Mouse (Mus musculus) embryonic fibroblast, embryonic 13.5 days (primary cell): Measurements from ENCODE around the gene Cdk9.

Experiments
- CTCF ChIP-seq: IDR thresholded peaks from 2 replicates; pipeline ENCODE4 v1.5.1; 2011; ENCODE audit warnings: mild to moderate bottlenecking, control low read depth, low read length, moderate library complexity, borderline replicate concordance; ENCODE audit not compliant: insufficient read depth
- POLR2A ChIP-seq: IDR thresholded peaks from 2 replicates; pipeline ENCODE4 v1.6.1; 2011; ENCODE audit warnings: low read depth, mild to moderate bottlenecking, control low read depth, low read length, moderate library complexity

DNA sequence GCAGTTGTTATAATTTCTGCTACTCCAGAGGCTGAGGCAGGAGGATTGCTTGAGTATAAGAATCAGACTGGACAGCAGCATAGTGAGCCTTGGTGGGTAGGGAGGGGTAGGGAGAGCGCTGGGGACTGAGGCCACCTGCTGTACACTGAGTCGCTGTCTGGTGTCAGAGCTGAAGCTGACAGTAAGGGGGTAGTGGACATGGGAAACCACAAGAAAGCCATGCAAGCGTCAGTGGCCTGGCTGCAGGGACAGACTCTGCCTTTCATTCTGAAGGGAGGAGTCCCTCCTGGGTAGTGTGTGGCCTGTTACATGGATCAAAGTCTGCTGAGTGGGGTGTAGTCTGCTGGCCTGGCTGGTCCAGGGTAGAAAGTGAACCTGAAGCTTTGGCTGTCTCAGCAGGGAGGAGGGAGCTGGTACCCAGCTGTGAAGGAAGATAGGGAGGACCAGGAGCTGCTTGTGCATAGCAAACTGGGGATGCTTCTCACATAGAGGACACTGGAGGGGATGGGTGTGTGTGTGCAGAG lies 23.5 kb upstream of the Cdk9 start:
- no peak for TF ChIP-seq POLR2A
- TF ChIP-seq CTCF = no peak
